Mouse (Mus musculus): ENCODE results near the gene Atg7.

DNA sequence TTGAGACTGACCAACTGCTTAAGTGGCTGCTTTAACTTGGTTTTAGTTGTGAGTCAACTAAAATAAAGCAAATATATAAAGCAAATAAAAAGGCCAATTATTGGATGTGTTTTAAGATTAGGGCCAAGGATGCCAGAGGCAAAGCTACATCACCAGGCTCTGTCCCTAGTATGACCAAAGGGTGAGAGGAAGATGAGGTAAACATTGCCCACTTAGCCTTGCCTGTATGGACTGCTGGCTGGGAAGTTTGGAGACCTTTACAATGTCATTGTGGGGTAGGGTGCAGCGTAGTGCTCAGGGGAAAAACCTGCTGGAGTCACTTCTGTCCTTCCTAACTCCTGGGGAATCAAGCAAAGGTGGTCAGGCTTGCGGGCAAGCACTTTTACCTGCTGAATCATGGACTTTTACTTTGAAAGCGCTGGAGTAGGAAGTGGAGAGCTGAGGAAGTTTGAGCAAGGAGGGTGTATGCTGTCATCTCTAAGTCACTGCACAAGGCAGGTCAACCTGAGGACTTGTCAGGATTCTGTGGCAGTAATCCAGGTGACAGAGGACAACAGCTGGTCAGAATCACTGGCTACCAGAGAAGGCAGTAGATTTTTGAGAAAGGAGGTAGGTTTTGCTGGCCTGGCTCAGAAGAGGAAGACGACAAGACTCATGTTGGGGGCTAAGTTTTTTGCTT is 5.6 kb downstream of the Atg7 start:
- no peak for TF ChIP-seq CEBPB (IDR thresholded peaks at IDR 0.05; ENCODE audit: insufficient read depth, poor library complexity, severe bottlenecking)
- TF ChIP-seq MYOD1 (IDR thresholded peaks at IDR 0.05; ENCODE audit: control insufficient read depth in 1 of 3, insufficient read length in 2 of 3, low read depth in 2 of 3), result no peak
- TF ChIP-seq POLR2A (IDR thresholded peaks at IDR 0.05; ENCODE audit: insufficient read length, low read depth), result no peak
- TF ChIP-seq E2F4 (IDR thresholded peaks at IDR 0.05; ENCODE audit: insufficient read depth), result no peak
- TF ChIP-seq REST (IDR thresholded peaks at IDR 0.05; ENCODE audit: insufficient read depth, insufficient read length), result no peak
- TF ChIP-seq MAX (IDR thresholded peaks at IDR 0.05; ENCODE audit: low read depth), result no peak
- no peak for TF ChIP-seq USF1 (IDR thresholded peaks at IDR 0.05; ENCODE audit: low read depth)

Measured in myocyte (in vitro differentiated cells).